Mouse (Mus musculus): Measurements from ENCODE around the gene Etnk1. TPM values are rescaled to one million over a fixed set of nuclear protein-coding genes. Genes with fewer than 3 reads are reported as not detected.

Gene Etnk1
- polyA plus RNA-seq, 1 experiment from 2014 or later, result 14.1 TPM

DNA sequence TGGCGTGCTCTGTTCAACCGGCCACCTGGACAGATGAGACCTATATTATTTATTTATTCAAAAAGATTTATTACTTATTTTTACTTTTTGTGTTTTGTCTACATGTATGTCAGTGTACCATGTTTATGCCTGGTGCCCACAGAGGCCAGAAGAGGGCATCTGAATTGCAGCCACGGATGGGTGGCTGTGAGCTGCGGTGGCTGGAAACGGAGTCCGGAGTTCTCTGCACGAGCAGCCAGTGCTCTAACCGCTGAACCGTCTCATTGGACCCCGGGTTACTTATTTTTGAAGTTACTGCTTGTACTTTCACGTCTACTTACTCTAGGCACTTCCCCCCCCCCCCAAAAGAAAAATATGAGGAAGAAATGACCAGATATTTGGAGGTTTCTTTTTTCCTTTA, 65.7 kb downstream of the Etnk1 start:
- H3K4me1 ChIP-seq (replicated peaks; ENCODE audit: control insufficient read depth, insufficient read depth, low read length), result peaks cover 6% of the 10 kb centered on the region; the same call in 1 of the 2 replicates
- no peak overlapping the region for H3K27ac ChIP-seq (ENCODE audit: low read length)

DNA sequence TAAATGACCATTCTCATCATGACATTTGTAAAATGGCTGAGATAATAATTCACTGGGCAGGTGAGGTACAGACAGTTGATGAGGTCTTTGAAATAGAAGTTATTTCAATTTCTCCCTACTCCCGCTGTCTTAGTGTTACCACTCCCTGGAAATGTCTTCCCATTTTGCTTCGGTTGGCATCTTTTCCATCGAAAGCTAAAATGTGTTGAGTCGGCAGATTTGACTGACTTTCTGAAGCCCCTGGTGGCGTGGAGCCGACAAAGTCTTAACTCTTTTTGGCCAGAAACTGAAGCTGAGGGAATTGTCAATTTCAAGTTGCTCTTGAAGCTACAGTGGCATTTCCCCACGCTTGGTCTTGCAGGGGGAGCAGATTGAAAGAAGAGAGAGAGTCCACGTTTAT, 67.8 kb downstream of the Etnk1 start:
- no peak for ATAC-seq (ENCODE audit: low read depth)
- Histone ChIP-seq H3K36me3 (ENCODE audit: control insufficient read depth, insufficient read depth, low read length) (no peaks in the 10 kb centered on the region), H3K4me1 (replicated peaks; ENCODE audit: control insufficient read depth, insufficient read depth, low read length) (peaks cover 2% of the 10 kb centered on the region; the same call in 1 of the 2 replicates), H3K27me3 (ENCODE audit: control insufficient read depth, insufficient read depth, low read depth, low read length) (no peaks in the 10 kb centered on the region), H3K4me2 (ENCODE audit: low read depth, low read length) (no peak overlapping the region), H3K9ac (ENCODE audit: low read length) (no peak overlapping the region), H3K27ac (ENCODE audit: low read length) (no peak overlapping the region), H3K4me3 (ENCODE audit: low read length) (no peak overlapping the region), H3K9me3 (ENCODE audit: control insufficient read depth, low read length) (no peaks in the 10 kb centered on the region)
- 65% methylated on average over 8 of the region's 8 CpGs for WGBS

More for the DNA sequence above, 65.7 kb downstream of the Etnk1 start:
- ATAC-seq (ENCODE audit: low read depth), result no peak
- H3K9ac ChIP-seq (ENCODE audit: low read length), result no peak overlapping the region
- H3K9me3 ChIP-seq (ENCODE audit: control insufficient read depth, low read length), result no peaks in the 10 kb centered on the region
- no peaks in the 10 kb centered on the region for H3K27me3 ChIP-seq (ENCODE audit: control insufficient read depth, insufficient read depth, low read depth, low read length)
- no peak overlapping the region for H3K4me3 ChIP-seq (ENCODE audit: low read length)
- no peak overlapping the region for H3K4me2 ChIP-seq (ENCODE audit: low read depth, low read length)
- WGBS, result 91% methylated on average over 11 of the region's 11 CpGs
- no peaks in the 10 kb centered on the region for H3K36me3 ChIP-seq (ENCODE audit: control insufficient read depth, insufficient read depth, low read length)

DNA sequence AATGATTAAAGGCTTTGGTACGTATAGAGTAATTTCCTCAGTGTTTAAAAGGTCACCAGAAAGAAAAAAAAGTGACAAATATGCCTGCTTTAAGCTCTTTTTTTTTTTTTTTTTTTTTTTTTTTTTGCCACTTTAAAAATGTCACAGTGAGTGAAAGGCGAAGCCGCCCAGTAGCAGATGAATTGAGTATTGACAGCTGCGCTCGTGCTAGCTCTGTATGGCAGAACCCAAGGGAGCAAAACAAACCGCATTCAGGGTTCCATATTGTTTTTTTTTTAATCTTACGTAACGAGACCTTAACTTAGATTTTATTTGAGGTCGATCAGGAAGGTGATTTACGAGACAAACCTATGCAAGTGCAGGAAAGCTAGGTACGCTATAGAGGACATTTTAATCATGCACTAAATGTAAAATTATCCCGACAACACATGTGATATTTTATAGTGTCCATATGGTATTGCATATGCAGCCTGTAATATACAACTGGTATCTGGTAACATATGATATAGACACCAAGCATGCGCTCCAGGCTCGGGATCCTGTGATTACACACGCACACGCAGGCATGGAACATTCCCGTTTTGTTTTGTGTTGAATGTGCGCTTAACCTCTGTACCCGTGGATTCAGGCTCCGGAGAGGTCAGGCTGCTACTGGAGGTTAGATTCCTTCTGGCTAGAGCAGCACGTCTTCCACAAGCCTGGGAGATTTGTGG, 72.5 kb downstream of the Etnk1 start:
- Histone ChIP-seq H3K4me2 (ENCODE audit: low read depth, low read length) (no peak overlapping the region), H3K4me1 (replicated peaks; ENCODE audit: control insufficient read depth, insufficient read depth, low read length) (no peaks in the 10 kb centered on the region), H3K9ac (ENCODE audit: low read length) (no peak overlapping the region), H3K9me3 (ENCODE audit: control insufficient read depth, low read length) (no peaks in the 10 kb centered on the region), H3K4me3 (ENCODE audit: low read length) (no peak overlapping the region), H3K27ac (ENCODE audit: low read length) (no peak overlapping the region), H3K36me3 (ENCODE audit: control insufficient read depth, insufficient read depth, low read length) (no peaks in the 10 kb centered on the region), H3K27me3 (ENCODE audit: control insufficient read depth, insufficient read depth, low read depth, low read length) (no peaks in the 10 kb centered on the region)
- 74% methylated on average over 21 of the region's 21 CpGs for WGBS
- ATAC-seq (ENCODE audit: low read depth), result no peak

DNA sequence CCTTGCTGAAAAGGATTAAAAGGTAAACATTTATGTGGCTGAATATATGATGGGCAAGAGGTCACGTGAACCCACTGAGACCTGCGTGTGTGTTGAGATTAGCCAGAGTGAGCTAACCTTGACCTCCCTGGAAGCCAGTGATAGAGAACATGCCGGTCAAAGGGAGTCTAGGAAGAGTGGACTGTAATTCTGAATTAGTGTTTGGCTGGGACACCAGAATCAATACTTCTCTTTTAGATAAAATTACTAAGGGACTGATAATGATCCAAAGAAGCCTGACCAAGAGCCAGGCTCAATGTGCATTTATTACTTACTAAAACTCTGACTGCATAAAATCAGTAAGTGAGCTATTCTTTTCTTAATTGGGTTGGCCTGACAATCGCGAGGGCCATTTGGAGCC, 76.2 kb downstream of the Etnk1 start:
- Histone ChIP-seq H3K36me3 (ENCODE audit: control insufficient read depth, insufficient read depth, low read length) (no peaks in the 10 kb centered on the region), H3K27me3 (ENCODE audit: control insufficient read depth, insufficient read depth, low read depth, low read length) (no peaks in the 10 kb centered on the region), H3K9ac (ENCODE audit: low read length) (no peak overlapping the region), H3K4me2 (ENCODE audit: low read depth, low read length) (no peak overlapping the region), H3K27ac (ENCODE audit: low read length) (no peak overlapping the region), H3K9me3 (ENCODE audit: control insufficient read depth, low read length) (no peaks in the 10 kb centered on the region), H3K4me3 (ENCODE audit: low read length) (no peak overlapping the region), H3K4me1 (replicated peaks; ENCODE audit: control insufficient read depth, insufficient read depth, low read length) (no peaks in the 10 kb centered on the region)
- ATAC-seq (ENCODE audit: low read depth), result no peak
- 71% methylated on average over 5 of the region's 5 CpGs for WGBS

DNA sequence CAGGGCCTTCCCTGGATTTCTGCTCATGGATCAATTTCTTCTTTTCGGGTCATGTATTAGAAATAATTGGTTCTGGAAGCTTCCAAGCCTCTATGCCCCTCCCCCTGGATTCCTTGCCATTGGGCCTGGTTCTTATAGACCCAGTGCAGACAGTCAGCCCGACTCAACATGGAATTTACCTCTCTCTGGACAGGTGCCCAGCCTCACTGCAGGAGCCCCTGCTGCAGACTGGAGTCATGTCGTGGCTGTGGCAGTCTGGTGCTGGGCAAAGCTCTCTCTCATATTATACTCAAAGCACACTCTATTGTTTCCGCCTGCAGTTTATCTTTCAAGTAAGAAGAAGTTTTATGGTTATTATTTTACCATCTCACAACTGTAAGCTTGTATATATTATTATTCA, 90.9 kb downstream of the Etnk1 start:
- ATAC-seq (ENCODE audit: low read depth), result no peak
- Histone ChIP-seq H3K4me3 (ENCODE audit: low read length) (no peak overlapping the region), H3K36me3 (ENCODE audit: control insufficient read depth, insufficient read depth, low read length) (no peaks in the 10 kb centered on the region), H3K9me3 (ENCODE audit: control insufficient read depth, low read length) (no peaks in the 10 kb centered on the region), H3K4me2 (ENCODE audit: low read depth, low read length) (no peak overlapping the region), H3K9ac (ENCODE audit: low read length) (no peak overlapping the region), H3K4me1 (replicated peaks; ENCODE audit: control insufficient read depth, insufficient read depth, low read length) (peaks cover 4% of the 10 kb centered on the region; the same call in 1 of the 2 replicates), H3K27ac (ENCODE audit: low read length) (no peak overlapping the region), H3K27me3 (ENCODE audit: control insufficient read depth, insufficient read depth, low read depth, low read length) (no peaks in the 10 kb centered on the region)
- WGBS, result 71% methylated on average over 4 of the region's 4 CpGs

- H3K9ac ChIP-seq (ENCODE audit: low read length), result no peak overlapping the region
- no peaks in the 10 kb centered on the region for H3K27me3 ChIP-seq (ENCODE audit: control insufficient read depth, insufficient read depth, low read depth, low read length)
- no peak overlapping the region for H3K27ac ChIP-seq (ENCODE audit: low read length)
- H3K4me1 ChIP-seq (replicated peaks; ENCODE audit: control insufficient read depth, insufficient read depth, low read length), result peaks cover 4% of the 10 kb centered on the region; the same call in 1 of the 2 replicates
- H3K36me3 ChIP-seq (ENCODE audit: control insufficient read depth, insufficient read depth, low read length), result no peaks in the 10 kb centered on the region
- WGBS, result 80% methylated on average over 17 of the region's 17 CpGs
- H3K9me3 ChIP-seq (ENCODE audit: control insufficient read depth, low read length), result no peaks in the 10 kb centered on the region
- peak overlapping the region; percentile 46 for H3K4me2 ChIP-seq (ENCODE audit: low read depth, low read length)
- ATAC-seq (ENCODE audit: low read depth), result no peak
- no peak overlapping the region for H3K4me3 ChIP-seq (ENCODE audit: low read length)
These were observed 92.2 kb downstream of the Etnk1 start for GRCm38 (mm10) chr6:143259169-143259629.

DNA sequence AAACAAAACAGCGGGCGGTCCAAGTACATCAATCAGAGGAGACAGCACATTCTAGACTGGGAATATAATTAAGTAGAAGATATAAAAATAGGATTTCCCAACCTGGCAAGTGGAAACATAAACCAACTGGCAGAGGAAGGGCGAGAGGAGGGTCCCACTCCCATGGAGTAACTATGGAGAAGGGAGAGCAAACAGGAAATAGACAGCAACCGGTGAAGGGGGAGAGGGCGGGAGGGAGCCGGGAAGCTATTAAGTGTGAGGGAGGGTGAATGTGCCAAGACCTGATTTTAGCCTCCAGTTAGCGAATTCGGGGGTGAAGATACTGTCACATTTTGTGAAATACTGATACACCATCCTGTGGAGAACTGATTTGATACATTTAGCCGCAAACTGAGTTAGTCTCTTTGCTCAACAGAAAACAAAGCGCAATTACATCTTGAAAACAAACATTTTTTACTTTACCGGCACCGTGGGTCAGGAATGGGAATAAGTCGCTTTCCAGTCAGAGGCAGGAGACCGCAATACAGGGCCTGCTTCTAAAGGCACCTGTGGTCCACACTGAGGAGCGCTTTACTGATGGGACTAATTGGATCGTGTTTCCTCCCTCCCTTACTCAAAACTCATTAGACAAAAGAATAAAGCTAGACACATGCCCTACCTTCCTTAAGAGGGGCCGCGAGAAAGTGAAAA, 93.0 kb downstream of the Etnk1 start:
- Histone ChIP-seq H3K9ac (ENCODE audit: low read length) (no peak overlapping the region; the same call in 1 of the 2 replicates), H3K4me3 (ENCODE audit: low read length) (peak overlapping the region; percentile 13)
- peak; percentile 74 for ATAC-seq (ENCODE audit: low read depth)

DNA sequence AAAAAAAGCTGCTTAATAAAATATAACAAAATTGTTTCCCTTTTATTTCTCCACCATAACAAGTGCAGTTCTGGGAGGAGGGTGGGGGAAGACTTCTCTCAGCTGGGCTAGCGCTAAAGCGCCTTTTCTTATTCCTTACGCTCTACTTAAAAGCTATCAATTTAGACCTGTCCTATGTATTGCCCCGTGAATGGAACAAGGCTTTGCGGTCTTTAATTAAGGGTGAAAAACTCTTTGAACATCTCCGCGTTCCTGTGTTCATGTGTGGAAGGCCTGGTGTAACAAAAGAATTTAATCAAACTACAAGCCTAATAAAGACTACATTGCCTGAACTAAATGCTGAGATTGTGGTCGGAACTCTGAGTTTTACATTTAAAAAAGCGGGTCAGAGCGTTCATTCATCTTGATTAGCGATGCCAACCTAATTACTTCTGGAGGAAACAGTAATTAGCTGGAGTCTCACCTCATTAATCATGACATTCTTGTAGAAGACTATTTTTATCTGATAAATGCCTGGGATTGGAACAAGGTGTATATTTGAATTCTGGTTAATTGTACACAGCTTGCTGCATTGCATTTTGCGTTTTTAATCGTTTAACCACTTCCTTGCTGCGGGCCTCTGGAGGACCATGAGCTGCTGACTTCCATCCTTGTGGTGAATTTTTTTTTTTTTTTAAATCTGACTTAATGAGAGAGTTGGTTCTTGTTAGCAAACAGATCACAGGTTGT, 93.7 kb downstream of the Etnk1 start:
- WGBS, result 72% methylated on average over 14 of the region's 14 CpGs
- ATAC-seq (ENCODE audit: low read depth), result no peak
- H3K4me2 ChIP-seq (ENCODE audit: low read depth, low read length), result no peak overlapping the region; the same call in 1 of the 2 replicates

More for the DNA sequence above, 93.0 kb downstream of the Etnk1 start:
- Histone ChIP-seq H3K27me3 (ENCODE audit: control insufficient read depth, insufficient read depth, low read depth, low read length) (no peaks in the 10 kb centered on the region), H3K36me3 (ENCODE audit: control insufficient read depth, insufficient read depth, low read length) (no peaks in the 10 kb centered on the region), H3K27ac (ENCODE audit: low read length) (no peak overlapping the region), H3K9me3 (ENCODE audit: control insufficient read depth, low read length) (no peaks in the 10 kb centered on the region), H3K4me2 (ENCODE audit: low read depth, low read length) (peak overlapping the region; percentile 46), H3K4me1 (replicated peaks; ENCODE audit: control insufficient read depth, insufficient read depth, low read length) (peaks cover 4% of the 10 kb centered on the region; the same call in 1 of the 2 replicates)
- 48% methylated on average over 18 of the region's 18 CpGs for WGBS

DNA sequence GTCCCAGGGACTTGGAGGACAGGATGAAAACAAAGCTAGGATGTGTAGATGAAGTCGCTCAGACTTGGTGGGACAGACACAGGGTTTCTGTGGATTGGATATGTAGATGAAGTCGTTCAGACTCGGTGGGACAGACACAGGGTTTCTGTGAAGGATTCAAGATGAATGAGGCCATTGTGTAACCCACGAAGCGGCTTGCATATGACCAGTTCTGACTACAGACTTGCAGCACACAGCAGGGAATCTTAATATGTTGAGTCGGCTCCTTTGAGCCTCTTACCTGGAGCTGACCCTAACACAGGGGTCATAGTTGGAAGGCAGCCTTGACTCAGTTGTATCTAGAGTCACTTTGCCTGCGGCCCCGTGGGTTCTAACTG, 94.3 kb downstream of the Etnk1 start:
- no peak overlapping the region for H3K9ac ChIP-seq (ENCODE audit: low read length)
- H3K4me2 ChIP-seq (ENCODE audit: low read depth, low read length), result no peak overlapping the region
- 66% methylated on average over 8 of the region's 8 CpGs for WGBS
- no peaks in the 10 kb centered on the region for H3K36me3 ChIP-seq (ENCODE audit: control insufficient read depth, insufficient read depth, low read length)
- H3K9me3 ChIP-seq (ENCODE audit: control insufficient read depth, low read length), result no peaks in the 10 kb centered on the region
- no peaks in the 10 kb centered on the region for H3K27me3 ChIP-seq (ENCODE audit: control insufficient read depth, insufficient read depth, low read depth, low read length)
- no peak overlapping the region for H3K27ac ChIP-seq (ENCODE audit: low read length)
- ATAC-seq (ENCODE audit: low read depth), result no peak
- peaks cover 4% of the 10 kb centered on the region; the same call in 1 of the 2 replicates for H3K4me1 ChIP-seq (replicated peaks; ENCODE audit: control insufficient read depth, insufficient read depth, low read length)
- H3K4me3 ChIP-seq (ENCODE audit: low read length), result no peak overlapping the region

More for the DNA sequence above, 93.7 kb downstream of the Etnk1 start:
- no peak overlapping the region for H3K9ac ChIP-seq (ENCODE audit: low read length)
- no peak overlapping the region for H3K27ac ChIP-seq (ENCODE audit: low read length)
- no peak overlapping the region for H3K4me3 ChIP-seq (ENCODE audit: low read length)
- H3K4me1 ChIP-seq (replicated peaks; ENCODE audit: control insufficient read depth, insufficient read depth, low read length), result peaks cover 4% of the 10 kb centered on the region; the same call in 1 of the 2 replicates
- no peaks in the 10 kb centered on the region for H3K27me3 ChIP-seq (ENCODE audit: control insufficient read depth, insufficient read depth, low read depth, low read length)
- H3K36me3 ChIP-seq (ENCODE audit: control insufficient read depth, insufficient read depth, low read length), result no peaks in the 10 kb centered on the region
- H3K9me3 ChIP-seq (ENCODE audit: control insufficient read depth, low read length), result no peaks in the 10 kb centered on the region

Measured in lung, embryonic 16.5 days (tissue).